Mouse (Mus musculus): Measurements from ENCODE around the gene Dytn.

DNA sequence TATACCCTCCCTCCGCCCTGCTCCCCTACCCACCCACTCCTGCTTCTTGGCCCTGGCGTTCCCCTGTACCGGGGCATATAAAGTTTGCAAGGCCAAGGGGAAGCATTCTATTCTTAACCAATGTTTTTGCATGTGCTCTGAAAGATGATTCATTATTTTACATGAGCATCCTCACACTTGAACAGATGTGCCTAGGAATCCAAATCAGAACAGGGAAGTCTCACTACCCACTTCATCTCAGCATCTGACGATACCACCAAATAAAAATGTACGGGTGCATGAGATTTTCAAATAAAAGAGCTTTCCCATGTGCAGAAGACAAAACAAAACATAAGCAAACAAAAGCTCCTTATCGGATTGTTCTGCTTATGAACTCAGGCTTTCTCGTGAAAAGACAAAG, 33.4 kb upstream of the Dytn start:
- no peak for TF ChIP-seq ELF1 (IDR thresholded peaks at IDR 0.05; ENCODE audit: low read depth, low read length)
- TF ChIP-seq UBTF (IDR thresholded peaks at IDR 0.05; ENCODE audit: low read depth, low read length): no peak
- TF ChIP-seq KAT2A (IDR thresholded peaks at IDR 0.05; ENCODE audit: insufficient replicate concordance, low read length): no peak
- no peak for TF ChIP-seq MYC (IDR thresholded peaks at IDR 0.05; ENCODE audit: low read depth, low read length)
- no peak for TF ChIP-seq TBP (conservative IDR thresholded peaks at IDR 0.05; ENCODE audit: low read depth, low read length)

Data from CH12.LX (cell line).